Mouse (Mus musculus): Measurements from ENCODE around the gene Dennd2a.

DNA sequence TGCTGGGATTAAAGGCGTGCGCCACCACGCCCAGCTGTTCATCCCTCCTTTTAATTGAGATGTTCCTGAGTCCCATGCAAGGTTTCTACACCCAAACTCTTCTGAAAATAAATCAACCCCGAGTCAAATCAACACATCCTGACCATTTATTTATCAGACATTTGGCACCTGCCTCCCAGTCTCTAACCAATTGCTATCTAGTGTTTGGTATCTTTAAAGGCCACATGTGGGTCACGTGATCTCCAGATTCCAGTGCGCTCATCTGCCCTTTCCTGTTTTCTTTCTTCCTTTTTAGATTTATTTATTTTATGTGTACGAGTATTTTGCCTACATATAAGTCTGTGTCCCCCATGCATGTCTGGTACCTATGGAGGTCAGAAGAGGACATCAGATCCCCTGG lies 134.0 kb downstream of the Dennd2a start:
- TF ChIP-seq EP300 (optimal IDR thresholded peaks at IDR 0.05) (no peak), CTCF (IDR thresholded peaks at IDR 0.05; ENCODE audit: low read depth) (no peak)
